Mouse (Mus musculus): Measurements from ENCODE around the gene Adgrl3. TPM values are rescaled to one million over a fixed set of nuclear protein-coding genes. Genes with fewer than 3 reads are reported as not detected.

The Adgrl3 gene
- polyA plus RNA-seq, 1 experiment = 0.36 TPM

- no peak overlapping the region for H3K27ac ChIP-seq (ENCODE audit: insufficient read depth, low read length)
- no peak for TF ChIP-seq POLR2A (IDR thresholded peaks at IDR 0.05; ENCODE audit: insufficient read depth, low read length)
- TF ChIP-seq CTCF (IDR thresholded peaks at IDR 0.05; ENCODE audit: low read depth, low read length) = no peak
- TF ChIP-seq EP300 (IDR thresholded peaks at IDR 0.05; ENCODE audit: insufficient read depth, low read depth, low read length) = no peak
- no peak overlapping the region for H3K4me3 ChIP-seq (ENCODE audit: low read depth, low read length)
- H3K4me1 ChIP-seq (ENCODE audit: control insufficient read depth, insufficient read depth, low read length) = no peaks in the 10 kb centered on the region
- H3K9me3 ChIP-seq (replicated peaks; ENCODE audit: control insufficient read depth, insufficient read depth, low read length, poor library complexity, severe bottlenecking) = no peaks in the 10 kb centered on the region
- H3K36me3 ChIP-seq (ENCODE audit: control insufficient read depth, insufficient read depth, low read length, poor library complexity, severe bottlenecking) = no peaks in the 10 kb centered on the region
- no peaks in the 10 kb centered on the region for H3K27me3 ChIP-seq (ENCODE audit: control insufficient read depth, insufficient read depth, low read length, poor library complexity, severe bottlenecking)
- H3K9ac ChIP-seq (ENCODE audit: low read depth, poor library complexity, severe bottlenecking) = no peak overlapping the region
These were observed 823.9 kb downstream of the Adgrl3 start for GRCm38 (mm10) chr5:81843798-81844197.

- Histone ChIP-seq H3K36me3 (ENCODE audit: control insufficient read depth, insufficient read depth, low read length, poor library complexity, severe bottlenecking) (no peaks in the 10 kb centered on the region), H3K27ac (ENCODE audit: insufficient read depth, low read length) (no peak overlapping the region), H3K27me3 (ENCODE audit: control insufficient read depth, insufficient read depth, low read length, poor library complexity, severe bottlenecking) (no peaks in the 10 kb centered on the region), H3K9me3 (replicated peaks; ENCODE audit: control insufficient read depth, insufficient read depth, low read length, poor library complexity, severe bottlenecking) (no peaks in the 10 kb centered on the region), H3K4me3 (ENCODE audit: low read depth, low read length) (no peak overlapping the region), H3K4me1 (ENCODE audit: control insufficient read depth, insufficient read depth, low read length) (no peaks in the 10 kb centered on the region), H3K9ac (ENCODE audit: low read depth, poor library complexity, severe bottlenecking) (no peak overlapping the region)
- no peak for TF ChIP-seq CTCF (IDR thresholded peaks at IDR 0.05; ENCODE audit: low read depth, low read length)
- no peak for TF ChIP-seq EP300 (IDR thresholded peaks at IDR 0.05; ENCODE audit: insufficient read depth, low read depth, low read length)
- no peak for TF ChIP-seq POLR2A (IDR thresholded peaks at IDR 0.05; ENCODE audit: insufficient read depth, low read length)
These were observed 850.4 kb downstream of the Adgrl3 start for GRCm38 (mm10) chr5:81870336-81870735.
